Mouse (Mus musculus): ENCODE measurements around the gene Vmn1r2. TPM values are rescaled to one million over a fixed set of nuclear protein-coding genes. Genes with fewer than 3 reads are reported as not detected.

Gene Vmn1r2
- polyA plus RNA-seq, 1 experiment from 2014 or later = not detected

Other genes with a start within 250 kb of the Vmn1r2 start
- not detected in 2 replicates for gene Vmn1r3, start 18.0 kb downstream of the Vmn1r2 start, polyA plus RNA-seq (2015; fragmentation: Nextera tagmentation; extraction: Ambion mirVana)